Mouse (Mus musculus): ENCODE results near the gene Fxyd2. TPM values are rescaled to one million over a fixed set of nuclear protein-coding genes. Genes with fewer than 3 reads are reported as not detected.

The Fxyd2 gene
- polyA plus RNA-seq, 1 experiment from 2014 or later = 0.88 TPM

DNA sequence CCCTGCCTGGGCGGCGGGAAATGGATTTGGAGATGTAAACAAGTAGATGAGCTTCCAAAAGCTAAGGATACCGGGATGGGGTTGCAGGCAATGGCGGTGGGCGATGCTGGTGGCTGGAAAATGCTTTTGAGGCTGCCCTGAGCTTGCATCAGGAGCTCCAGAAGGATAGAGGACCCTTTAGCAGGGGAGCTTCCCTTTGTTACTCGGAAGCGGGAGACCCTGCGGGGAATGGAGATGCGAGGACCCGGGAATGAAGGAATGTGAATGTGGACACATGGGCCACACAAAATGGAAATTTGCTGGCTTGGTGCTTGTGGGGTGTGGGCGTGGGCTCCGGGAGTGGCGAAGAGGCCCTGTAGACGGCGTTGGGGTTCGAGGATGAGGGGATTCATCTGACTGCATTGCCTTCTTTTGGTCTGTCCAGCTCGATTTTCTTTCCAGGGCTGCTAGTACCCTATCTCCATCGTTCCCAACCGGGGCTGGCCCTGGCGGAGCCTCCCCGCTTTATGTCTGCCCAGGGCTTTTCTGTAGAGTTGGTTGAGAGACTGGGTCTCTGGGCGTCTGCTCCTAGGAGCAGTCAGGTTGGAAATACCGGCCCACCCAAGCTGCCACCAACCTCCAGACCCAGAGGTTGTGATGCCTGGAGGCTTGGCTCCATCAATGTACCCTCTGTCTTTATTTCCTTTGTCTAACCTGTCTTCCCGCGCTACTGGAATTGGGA lies 28.7 kb upstream of the Fxyd2 start:
- Histone ChIP-seq H3K9me3 (ENCODE audit: control insufficient read depth, low read length) (no peaks in the 10 kb centered on the region), H3K36me3 (ENCODE audit: control insufficient read depth, insufficient read depth, low read length) (no peaks in the 10 kb centered on the region), H3K27me3 (ENCODE audit: control insufficient read depth, insufficient read depth, low read length) (no peaks in the 10 kb centered on the region), H3K27ac (ENCODE audit: low read depth, low read length) (peak overlapping the region; percentile 15; the same call in 1 of the 2 replicates), H3K4me3 (ENCODE audit: low read depth, low read length) (peak overlapping the region; percentile 69), H3K9ac (ENCODE audit: low read length) (peak overlapping the region; percentile 65), H3K4me1 (ENCODE audit: control insufficient read depth, insufficient read depth, low read length) (peaks cover 8% of the 10 kb centered on the region), H3K4me2 (ENCODE audit: low read depth) (peak overlapping the region; percentile 93)
- DNase-seq (ENCODE audit: low spot score) = peak; percentile 48
- 4% methylated on average over 25 of the region's 25 CpGs for WGBS
- ATAC-seq (ENCODE audit: insufficient read depth, low FRiP score, low TSS enrichment) = 0 out of 2 replicates have a peak, but pooled peaks have one; percentile 53

- WGBS = 17% methylated on average over 2 of the region's 2 CpGs
- ATAC-seq (ENCODE audit: insufficient read depth, low FRiP score, low TSS enrichment) (peak; percentile 50; the same call in 1 of the 2 replicates), DNase-seq (ENCODE audit: low spot score) (peak; percentile 53)
- peaks cover 8% of the 10 kb centered on the region for H3K4me1 ChIP-seq (ENCODE audit: control insufficient read depth, insufficient read depth, low read length)
- H3K9ac ChIP-seq (ENCODE audit: low read length) = no peak overlapping the region; the same call in 1 of the 2 replicates
- no peaks in the 10 kb centered on the region for H3K9me3 ChIP-seq (ENCODE audit: control insufficient read depth, low read length)
- H3K27me3 ChIP-seq (ENCODE audit: control insufficient read depth, insufficient read depth, low read length) = no peaks in the 10 kb centered on the region
- no peaks in the 10 kb centered on the region for H3K36me3 ChIP-seq (ENCODE audit: control insufficient read depth, insufficient read depth, low read length)
- peak overlapping the region; percentile 93 for H3K4me2 ChIP-seq (ENCODE audit: low read depth)
- peak overlapping the region; percentile 69 for H3K4me3 ChIP-seq (ENCODE audit: low read depth, low read length)
- H3K27ac ChIP-seq (ENCODE audit: low read depth, low read length) = no peak overlapping the region
Observed at GRCm38 (mm10) chr9:45371337-45371707, 28.1 kb upstream of the Fxyd2 start.

- ATAC-seq (ENCODE audit: insufficient read depth, low FRiP score, low TSS enrichment) (no peak), DNase-seq (ENCODE audit: low spot score) (no peak)
- no peaks in the 10 kb centered on the region for H3K27me3 ChIP-seq (ENCODE audit: control insufficient read depth, insufficient read depth, low read length)
- no peaks in the 10 kb centered on the region for H3K36me3 ChIP-seq (ENCODE audit: control insufficient read depth, insufficient read depth, low read length)
- H3K4me3 ChIP-seq (ENCODE audit: low read depth, low read length) = no peak overlapping the region
- no peak overlapping the region for H3K4me2 ChIP-seq (ENCODE audit: low read depth)
- 67% methylated on average over 3 of the region's 3 CpGs for WGBS
- no peak overlapping the region for H3K9ac ChIP-seq (ENCODE audit: low read length)
- no peaks in the 10 kb centered on the region for H3K9me3 ChIP-seq (ENCODE audit: control insufficient read depth, low read length)
- peaks cover 10% of the 10 kb centered on the region for H3K4me1 ChIP-seq (ENCODE audit: control insufficient read depth, insufficient read depth, low read length)
- H3K27ac ChIP-seq (ENCODE audit: low read depth, low read length) = no peak overlapping the region
Observed at GRCm38 (mm10) chr9:45373896-45374295, 25.6 kb upstream of the Fxyd2 start.

- no peak overlapping the region for H3K4me3 ChIP-seq (ENCODE audit: low read depth, low read length)
- no peak for DNase-seq (ENCODE audit: low spot score)
- no peaks in the 10 kb centered on the region for H3K27me3 ChIP-seq (ENCODE audit: control insufficient read depth, insufficient read depth, low read length)
- no peaks in the 10 kb centered on the region for H3K9me3 ChIP-seq (ENCODE audit: control insufficient read depth, low read length)
- peaks cover 10% of the 10 kb centered on the region for H3K4me1 ChIP-seq (ENCODE audit: control insufficient read depth, insufficient read depth, low read length)
- H3K9ac ChIP-seq (ENCODE audit: low read length) = no peak overlapping the region
- WGBS = 94% methylated on average over 6 of the region's 6 CpGs
- H3K27ac ChIP-seq (ENCODE audit: low read depth, low read length) = no peak overlapping the region
- ATAC-seq (ENCODE audit: insufficient read depth, low FRiP score, low TSS enrichment) = no peak
- H3K4me2 ChIP-seq (ENCODE audit: low read depth) = no peak overlapping the region
- no peaks in the 10 kb centered on the region for H3K36me3 ChIP-seq (ENCODE audit: control insufficient read depth, insufficient read depth, low read length)
Observed at GRCm38 (mm10) chr9:45374988-45375502, 24.4 kb upstream of the Fxyd2 start.

DNA sequence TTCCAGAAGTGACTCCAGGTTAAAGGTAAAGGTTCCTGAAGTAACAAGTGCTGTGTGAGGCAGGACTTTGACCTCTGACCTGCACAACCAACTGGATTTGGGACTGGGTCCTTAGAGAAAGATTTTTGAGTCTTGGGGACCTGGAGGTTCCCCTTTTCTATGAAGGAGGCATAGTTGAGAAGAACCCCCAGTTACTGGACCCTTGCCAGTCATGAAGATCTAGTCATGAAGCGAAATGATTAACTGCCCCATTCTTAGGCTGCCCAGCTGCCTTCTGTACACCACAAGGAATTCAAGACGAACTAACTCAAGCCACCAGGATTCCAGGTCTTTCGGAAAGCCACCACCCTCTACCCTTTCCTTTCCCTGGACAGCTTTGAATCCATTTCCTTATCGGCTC lies 23.0 kb upstream of the Fxyd2 start:
- no peak overlapping the region for H3K27ac ChIP-seq (ENCODE audit: low read depth, low read length)
- H3K9ac ChIP-seq (ENCODE audit: low read length) = no peak overlapping the region
- no peak overlapping the region for H3K4me3 ChIP-seq (ENCODE audit: low read depth, low read length)
- 89% methylated on average over 4 of the region's 4 CpGs for WGBS
- no peak overlapping the region for H3K4me2 ChIP-seq (ENCODE audit: low read depth)
- H3K36me3 ChIP-seq (ENCODE audit: control insufficient read depth, insufficient read depth, low read length) = no peaks in the 10 kb centered on the region
- ATAC-seq (ENCODE audit: insufficient read depth, low FRiP score, low TSS enrichment) (no peak), DNase-seq (ENCODE audit: low spot score) (no peak)
- no peaks in the 10 kb centered on the region for H3K27me3 ChIP-seq (ENCODE audit: control insufficient read depth, insufficient read depth, low read length)
- no peaks in the 10 kb centered on the region for H3K9me3 ChIP-seq (ENCODE audit: control insufficient read depth, low read length)
- peaks cover 6% of the 10 kb centered on the region for H3K4me1 ChIP-seq (ENCODE audit: control insufficient read depth, insufficient read depth, low read length)

DNA sequence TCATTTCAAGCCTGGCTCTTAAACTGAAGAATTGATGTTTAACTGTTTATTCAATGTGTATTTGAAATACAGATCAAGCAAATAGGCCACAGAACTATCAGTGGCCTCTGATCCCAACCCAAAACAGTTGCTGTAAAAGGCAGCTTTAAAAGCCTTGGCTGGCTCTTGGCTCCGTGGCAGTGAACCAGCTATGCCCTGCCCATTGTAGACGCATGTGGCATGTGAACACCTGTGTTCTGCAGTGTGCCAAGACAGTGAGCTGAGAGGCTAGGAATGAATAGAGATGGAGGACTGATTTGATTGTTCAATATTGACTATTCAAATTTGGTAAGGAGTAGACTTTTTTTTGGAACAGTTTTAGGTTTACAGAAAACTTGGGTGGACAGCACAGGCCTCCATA lies 22.6 kb upstream of the Fxyd2 start:
- H3K9me3 ChIP-seq (ENCODE audit: control insufficient read depth, low read length) = no peaks in the 10 kb centered on the region
- no peak overlapping the region for H3K9ac ChIP-seq (ENCODE audit: low read length)
- ATAC-seq (ENCODE audit: insufficient read depth, low FRiP score, low TSS enrichment) = no peak
- H3K36me3 ChIP-seq (ENCODE audit: control insufficient read depth, insufficient read depth, low read length) = no peaks in the 10 kb centered on the region
- DNase-seq (ENCODE audit: low spot score) = no peak
- no peak overlapping the region for H3K4me3 ChIP-seq (ENCODE audit: low read depth, low read length)
- H3K4me1 ChIP-seq (ENCODE audit: control insufficient read depth, insufficient read depth, low read length) = peaks cover 3% of the 10 kb centered on the region; the same call in 1 of the 2 replicates
- H3K4me2 ChIP-seq (ENCODE audit: low read depth) = no peak overlapping the region
- no peaks in the 10 kb centered on the region for H3K27me3 ChIP-seq (ENCODE audit: control insufficient read depth, insufficient read depth, low read length)
- no peak overlapping the region for H3K27ac ChIP-seq (ENCODE audit: low read depth, low read length)
- 84% methylated on average over 2 of the region's 2 CpGs for WGBS

DNA sequence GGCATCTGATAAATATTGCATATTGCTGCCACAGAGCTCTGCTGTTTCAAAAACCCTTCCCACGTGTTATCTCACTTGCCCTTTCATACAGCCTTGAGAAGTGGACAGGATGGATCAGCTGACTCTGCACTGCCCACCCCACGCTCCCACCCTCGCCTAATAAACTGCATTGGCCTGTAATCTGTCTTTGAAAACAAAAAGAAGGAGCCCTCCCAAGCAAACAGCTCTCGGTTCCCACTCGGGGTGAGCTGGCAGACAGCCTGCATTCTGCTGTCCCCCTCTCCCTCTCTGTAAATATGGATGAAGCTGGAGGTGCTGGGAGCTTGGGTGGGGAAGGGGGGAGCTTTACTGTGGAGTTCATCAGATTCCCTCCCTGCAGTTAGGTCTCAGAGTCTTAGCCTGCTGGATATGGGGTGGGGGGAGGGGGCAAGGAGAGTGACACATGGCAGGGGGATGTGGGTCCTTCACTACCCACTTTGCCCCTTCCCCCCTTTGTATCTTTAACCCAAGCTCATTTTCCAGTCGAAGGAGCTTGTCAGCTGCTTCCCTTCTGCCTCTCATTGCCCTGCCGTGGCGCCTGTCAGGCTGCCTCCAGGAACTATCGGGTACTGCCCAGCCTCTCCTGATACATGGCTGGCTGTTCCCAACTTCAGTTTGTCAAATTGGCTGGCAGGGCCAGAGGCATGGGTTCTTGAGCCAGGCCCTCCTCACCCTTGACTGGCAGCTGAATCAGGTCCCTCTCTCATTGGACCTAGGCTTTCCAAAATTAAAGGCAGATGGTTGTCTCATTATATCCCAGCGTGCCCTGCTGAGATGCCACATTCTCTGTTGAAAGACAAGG lies 18.8 kb upstream of the Fxyd2 start:
- no peak overlapping the region for H3K4me3 ChIP-seq (ENCODE audit: low read depth, low read length)
- H3K27ac ChIP-seq (ENCODE audit: low read depth, low read length) = no peak overlapping the region
- peaks cover 3% of the 10 kb centered on the region; the same call in 1 of the 2 replicates for H3K4me1 ChIP-seq (ENCODE audit: control insufficient read depth, insufficient read depth, low read length)
- no peaks in the 10 kb centered on the region for H3K27me3 ChIP-seq (ENCODE audit: control insufficient read depth, insufficient read depth, low read length)
- DNase-seq (ENCODE audit: low spot score) (no peak), ATAC-seq (ENCODE audit: insufficient read depth, low FRiP score, low TSS enrichment) (no peak)
- WGBS = 65% methylated on average over 10 of the region's 10 CpGs
- H3K4me2 ChIP-seq (ENCODE audit: low read depth) = no peak overlapping the region
- no peaks in the 10 kb centered on the region for H3K9me3 ChIP-seq (ENCODE audit: control insufficient read depth, low read length)
- H3K36me3 ChIP-seq (ENCODE audit: control insufficient read depth, insufficient read depth, low read length) = no peaks in the 10 kb centered on the region
- H3K9ac ChIP-seq (ENCODE audit: low read length) = no peak overlapping the region

- no peak for DNase-seq (ENCODE audit: low spot score)
- Histone ChIP-seq H3K9me3 (ENCODE audit: control insufficient read depth, low read length) (no peaks in the 10 kb centered on the region), H3K4me3 (ENCODE audit: low read depth, low read length) (no peak overlapping the region), H3K4me1 (ENCODE audit: control insufficient read depth, insufficient read depth, low read length) (peaks cover 3% of the 10 kb centered on the region; the same call in 1 of the 2 replicates), H3K9ac (ENCODE audit: low read length) (no peak overlapping the region), H3K4me2 (ENCODE audit: low read depth) (no peak overlapping the region), H3K27me3 (ENCODE audit: control insufficient read depth, insufficient read depth, low read length) (no peaks in the 10 kb centered on the region), H3K36me3 (ENCODE audit: control insufficient read depth, insufficient read depth, low read length) (no peaks in the 10 kb centered on the region), H3K27ac (ENCODE audit: low read depth, low read length) (no peak overlapping the region)
- ATAC-seq (ENCODE audit: insufficient read depth, low FRiP score, low TSS enrichment) = no peak
- 89% methylated on average over 5 of the region's 5 CpGs for WGBS
Observed at GRCm38 (mm10) chr9:45382336-45382735, 17.1 kb upstream of the Fxyd2 start.

Measured in neural tube, embryonic 11.5 days (tissue).